Mouse (Mus musculus): ENCODE results near the gene Polr2e. TPM values are rescaled to one million over a fixed set of nuclear protein-coding genes. Genes with fewer than 3 reads are reported as not detected.
A peak's percentile ranks its signal among the peaks of the same experiment; 100 is the strongest.

Gene Polr2e
- polyA plus RNA-seq, 1 experiment from 2014 or later, result 265 TPM

GRCm38 (mm10) chr10:80032799-80033480 is 6.7 kb downstream of the Polr2e start:
- peaks cover 36% of the 10 kb centered on the region for H3K36me3 ChIP-seq
- H3K27ac ChIP-seq, result peak overlapping the region; percentile 44; the same call in 1 of the 2 replicates
- no peaks in the 10 kb centered on the region for H3K27me3 ChIP-seq
- H3K4me3 ChIP-seq, result no peak overlapping the region
- H3K9ac ChIP-seq, result peak overlapping the region; percentile 46; the same call in 1 of the 2 replicates
- H3K4me2 ChIP-seq, result no peak overlapping the region
- 59% methylated on average over 5 of the region's 5 CpGs for WGBS
- no peaks in the 10 kb centered on the region for H3K9me3 ChIP-seq
- peaks cover 19% of the 10 kb centered on the region for H3K4me1 ChIP-seq
- ATAC-seq (ENCODE audit: insufficient number of reproducible peaks, insufficient read depth, low FRiP score, low TSS enrichment, low read depth), result no peak

- 0 out of 2 replicates have a peak overlapping the region, but pooled peaks have one; percentile 12 for H3K9ac ChIP-seq
- peaks cover 17% of the 10 kb centered on the region for H3K4me1 ChIP-seq
- 86% methylated on average over 17 of the region's 17 CpGs for WGBS
- H3K4me3 ChIP-seq, result no peak overlapping the region
- H3K27ac ChIP-seq, result no peak overlapping the region
- H3K36me3 ChIP-seq, result peaks cover 14% of the 10 kb centered on the region
- no peaks in the 10 kb centered on the region for H3K9me3 ChIP-seq
- ATAC-seq (ENCODE audit: insufficient number of reproducible peaks, insufficient read depth, low FRiP score, low TSS enrichment, low read depth), result no peak
- no peak overlapping the region for H3K4me2 ChIP-seq
- H3K27me3 ChIP-seq, result no peaks in the 10 kb centered on the region
Observed at GRCm38 (mm10) chr10:80030736-80031135, 8.9 kb downstream of the Polr2e start.

- Histone ChIP-seq H3K36me3 (peaks cover 9% of the 10 kb centered on the region), H3K27ac (no peak overlapping the region), H3K9me3 (no peaks in the 10 kb centered on the region), H3K4me3 (no peak overlapping the region), H3K4me1 (peaks cover 17% of the 10 kb centered on the region), H3K9ac (no peak overlapping the region), H3K27me3 (no peaks in the 10 kb centered on the region), H3K4me2 (no peak overlapping the region)
- WGBS, result 85% methylated on average over 9 of the region's 9 CpGs
- ATAC-seq (ENCODE audit: insufficient number of reproducible peaks, insufficient read depth, low FRiP score, low TSS enrichment, low read depth), result no peak
Observed at GRCm38 (mm10) chr10:80030191-80030590, 9.4 kb downstream of the Polr2e start.

GRCm38 (mm10) chr10:80028521-80028846 is 11.1 kb downstream of the Polr2e start:
- no peak overlapping the region for H3K9ac ChIP-seq

GRCm38 (mm10) chr10:80027681-80028520 is 11.7 kb downstream of the Polr2e start:
- Histone ChIP-seq H3K27me3 (no peaks in the 10 kb centered on the region), H3K27ac (no peak overlapping the region), H3K4me1 (peaks cover 4% of the 10 kb centered on the region), H3K9ac (no peak overlapping the region), H3K9me3 (no peaks in the 10 kb centered on the region), H3K4me3 (no peak overlapping the region), H3K36me3 (no peaks in the 10 kb centered on the region), H3K4me2 (no peak overlapping the region)
- ATAC-seq (ENCODE audit: insufficient number of reproducible peaks, insufficient read depth, low FRiP score, low TSS enrichment, low read depth), result no peak
- WGBS, result 70% methylated on average over 20 of the region's 20 CpGs

More at GRCm38 (mm10) chr10:80028521-80028846, 11.1 kb downstream of the Polr2e start:
- no peaks in the 10 kb centered on the region for H3K27me3 ChIP-seq
- peaks cover 10% of the 10 kb centered on the region for H3K4me1 ChIP-seq
- H3K9me3 ChIP-seq, result no peaks in the 10 kb centered on the region
- WGBS, result 94% methylated on average over 13 of the region's 13 CpGs
- H3K36me3 ChIP-seq, result no peaks in the 10 kb centered on the region
- no peak overlapping the region for H3K27ac ChIP-seq
- H3K4me2 ChIP-seq, result no peak overlapping the region
- ATAC-seq (ENCODE audit: insufficient number of reproducible peaks, insufficient read depth, low FRiP score, low TSS enrichment, low read depth), result no peak
- no peak overlapping the region for H3K4me3 ChIP-seq

GRCm38 (mm10) chr10:80025889-80026288 is 13.7 kb downstream of the Polr2e start:
- no peak for ATAC-seq (ENCODE audit: insufficient number of reproducible peaks, insufficient read depth, low FRiP score, low TSS enrichment, low read depth)

GRCm38 (mm10) chr10:80025463-80025862 is 14.1 kb downstream of the Polr2e start:
- 78% methylated on average over 10 of the region's 10 CpGs for WGBS
- no peak for ATAC-seq (ENCODE audit: insufficient number of reproducible peaks, insufficient read depth, low FRiP score, low TSS enrichment, low read depth)
- no peaks in the 10 kb centered on the region for H3K36me3 ChIP-seq

More at GRCm38 (mm10) chr10:80025889-80026288, 13.7 kb downstream of the Polr2e start:
- no peak overlapping the region for H3K27ac ChIP-seq
- no peak overlapping the region for H3K4me3 ChIP-seq
- no peaks in the 10 kb centered on the region for H3K27me3 ChIP-seq
- H3K9me3 ChIP-seq, result no peaks in the 10 kb centered on the region
- 63% methylated on average over 12 of the region's 12 CpGs for WGBS
- H3K9ac ChIP-seq, result no peak overlapping the region
- H3K4me1 ChIP-seq, result no peaks in the 10 kb centered on the region
- no peak overlapping the region for H3K4me2 ChIP-seq
- H3K36me3 ChIP-seq, result no peaks in the 10 kb centered on the region

GRCm38 (mm10) chr10:80025044-80025347 is 14.6 kb downstream of the Polr2e start:
- Histone ChIP-seq H3K27ac (no peak overlapping the region), H3K4me2 (no peak overlapping the region), H3K27me3 (peaks cover 6% of the 10 kb centered on the region; the same call in 1 of the 2 replicates), H3K9ac (0 out of 2 replicates have a peak overlapping the region, but pooled peaks have one; percentile 32), H3K36me3 (no peaks in the 10 kb centered on the region), H3K4me3 (no peak overlapping the region), H3K9me3 (no peaks in the 10 kb centered on the region), H3K4me1 (peaks cover 6% of the 10 kb centered on the region)
- no peak for ATAC-seq (ENCODE audit: insufficient number of reproducible peaks, insufficient read depth, low FRiP score, low TSS enrichment, low read depth)
- WGBS, result 56% methylated on average over 4 of the region's 4 CpGs

More at GRCm38 (mm10) chr10:80025463-80025862, 14.1 kb downstream of the Polr2e start:
- no peak overlapping the region for H3K27ac ChIP-seq
- H3K4me3 ChIP-seq, result no peak overlapping the region
- peaks cover 1% of the 10 kb centered on the region; the same call in 1 of the 2 replicates for H3K4me1 ChIP-seq
- peaks cover 1% of the 10 kb centered on the region; the same call in 1 of the 2 replicates for H3K27me3 ChIP-seq
- no peak overlapping the region for H3K9ac ChIP-seq
- no peaks in the 10 kb centered on the region for H3K9me3 ChIP-seq
- H3K4me2 ChIP-seq, result no peak overlapping the region

GRCm38 (mm10) chr10:80024229-80025043 is 15.2 kb downstream of the Polr2e start:
- H3K4me3 ChIP-seq, result no peak overlapping the region
- H3K36me3 ChIP-seq, result no peaks in the 10 kb centered on the region
- H3K4me2 ChIP-seq, result no peak overlapping the region
- H3K9me3 ChIP-seq, result no peaks in the 10 kb centered on the region
- no peak overlapping the region for H3K27ac ChIP-seq
- peaks cover 12% of the 10 kb centered on the region; the same call in 1 of the 2 replicates for H3K27me3 ChIP-seq
- ATAC-seq (ENCODE audit: insufficient number of reproducible peaks, insufficient read depth, low FRiP score, low TSS enrichment, low read depth), result no peak
- 76% methylated on average over 15 of the region's 15 CpGs for WGBS
- H3K9ac ChIP-seq, result no peak overlapping the region
- peaks cover 12% of the 10 kb centered on the region for H3K4me1 ChIP-seq

- H3K4me1 ChIP-seq, result peaks cover 18% of the 10 kb centered on the region
- H3K9ac ChIP-seq, result no peak overlapping the region
- no peak overlapping the region for H3K4me3 ChIP-seq
- no peak for ATAC-seq (ENCODE audit: insufficient number of reproducible peaks, insufficient read depth, low FRiP score, low TSS enrichment, low read depth)
- peaks cover 18% of the 10 kb centered on the region; the same call in 1 of the 2 replicates for H3K27me3 ChIP-seq
- no peaks in the 10 kb centered on the region for H3K9me3 ChIP-seq
- no peaks in the 10 kb centered on the region for H3K36me3 ChIP-seq
- 76% methylated on average over 5 of the region's 5 CpGs for WGBS
- no peak overlapping the region for H3K4me2 ChIP-seq
- H3K27ac ChIP-seq, result no peak overlapping the region
Observed at GRCm38 (mm10) chr10:80023758-80024157, 15.8 kb downstream of the Polr2e start.

- Histone ChIP-seq H3K27me3 (peaks cover 24% of the 10 kb centered on the region), H3K36me3 (no peaks in the 10 kb centered on the region), H3K4me3 (no peak overlapping the region), H3K27ac (no peak overlapping the region), H3K4me1 (peaks cover 22% of the 10 kb centered on the region), H3K9ac (no peak overlapping the region), H3K4me2 (no peak overlapping the region), H3K9me3 (no peaks in the 10 kb centered on the region)
- ATAC-seq (ENCODE audit: insufficient number of reproducible peaks, insufficient read depth, low FRiP score, low TSS enrichment, low read depth), result no peak
- 91% methylated on average over 8 of the region's 8 CpGs for WGBS
Observed at GRCm38 (mm10) chr10:80022806-80023205, 16.8 kb downstream of the Polr2e start.

Measured in embryonic facial prominence, embryonic 13.5 days (tissue).